Mouse (Mus musculus) adrenal gland, postnatal 25 days (tissue): Measurements from ENCODE around the gene Ctbp2. TPM values are rescaled to one million over a fixed set of nuclear protein-coding genes. Genes with fewer than 3 reads are reported as not detected.
A peak's percentile ranks its signal among the peaks of the same experiment; 100 is the strongest.

Source experiments
- DNase-seq: peaks from one replicate; pipeline ENCODE4 v3.0.0; 2021; ENCODE audit warnings: mixed read lengths
- long read RNA-seq: library from polyadenylated mRNA; stranded (forward); transcript quantifications from one replicate; pipeline ENCODE4 v2.0.0, GENCODE M21; 2021
- total RNA-seq: library from RNA; stranded (reverse); gene quantifications from 2 replicates; pipeline ENCODE4 v1.2.3, GENCODE M21; 2021

Gene Ctbp2
- total RNA-seq = 69.9 and 80.6 TPM in 2 replicates
- long read RNA-seq, transcript Ctbp2-201 (11 exons, 2,321 nt) = major isoform, 14 of 26 reads
- long read RNA-seq, partial matches to known transcripts = 1 of 26 reads
- long read RNA-seq, other reads (novel, unspliced or antisense) = 11 of 26 reads

DNA sequence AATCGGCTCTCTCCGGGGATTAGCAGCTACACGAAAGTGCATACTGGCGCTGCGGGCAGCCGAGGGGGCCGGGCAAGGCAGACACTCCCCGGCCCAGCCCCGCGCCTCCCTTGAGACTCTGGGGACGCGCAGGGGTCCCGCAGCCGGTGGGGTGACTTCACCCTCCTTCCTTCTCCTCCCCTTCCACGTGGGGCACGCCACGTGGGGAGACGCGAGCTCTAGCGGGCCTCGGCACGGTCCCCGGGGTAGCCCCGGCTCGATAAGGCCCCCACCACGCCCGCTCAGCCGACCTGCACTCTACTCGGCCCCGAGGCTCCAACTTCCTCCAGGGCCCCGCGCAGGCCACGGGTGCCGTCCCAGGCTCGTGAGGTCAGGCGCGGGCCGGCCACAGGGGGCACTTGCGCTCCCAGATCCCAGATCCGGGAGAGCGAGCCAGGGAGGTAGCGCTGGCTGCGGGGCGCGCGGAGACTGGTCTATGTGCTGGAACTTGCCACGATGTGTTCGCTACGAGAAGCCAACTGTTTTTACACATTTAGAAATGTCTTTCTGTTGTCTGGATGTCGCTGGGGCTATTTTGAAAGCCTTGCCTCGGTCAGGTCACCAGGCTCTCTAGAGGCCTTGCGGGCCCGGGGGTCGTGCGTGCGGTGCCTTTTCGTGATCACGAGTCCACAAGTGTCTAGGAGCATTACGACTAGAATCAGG is at the start of gene Ctbp2:
Gene Ctbp2, minus strand, starts transcription at position 356 of the 702 bp plus-strand sequence.
- DNase-seq = peak; percentile 87

DNA sequence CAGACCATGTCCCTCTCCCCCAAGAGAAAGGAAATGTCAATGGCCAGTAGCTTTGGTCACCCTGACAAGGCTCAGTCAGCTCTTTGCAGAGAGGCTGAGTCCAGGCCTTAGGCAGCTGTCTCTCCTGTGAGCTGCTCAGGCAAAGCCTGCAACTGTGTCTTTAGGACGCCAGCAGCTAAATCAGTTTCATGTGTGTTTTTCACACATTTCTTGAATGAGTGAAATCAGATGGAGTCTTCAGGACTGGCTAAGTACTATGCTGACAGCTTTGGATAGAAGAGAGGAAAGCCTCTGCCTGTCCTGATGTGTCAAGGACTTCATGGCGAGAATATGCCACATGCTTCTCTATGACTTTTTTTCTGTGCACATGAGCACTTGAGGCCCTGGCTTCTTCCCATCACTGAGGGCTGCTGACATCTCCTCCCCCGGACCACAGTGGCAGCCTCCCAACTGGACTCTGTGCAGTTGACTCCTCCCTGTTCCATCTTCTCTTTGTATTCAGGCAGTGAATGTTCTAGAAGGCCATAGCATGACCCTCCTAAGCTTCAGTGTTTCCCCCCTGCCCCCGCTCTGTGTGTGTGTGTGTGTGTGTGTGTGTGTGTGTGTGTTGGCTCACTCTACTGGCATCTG is 47.4 kb upstream of the Ctbp2 start:
- no peak for DNase-seq

DNA sequence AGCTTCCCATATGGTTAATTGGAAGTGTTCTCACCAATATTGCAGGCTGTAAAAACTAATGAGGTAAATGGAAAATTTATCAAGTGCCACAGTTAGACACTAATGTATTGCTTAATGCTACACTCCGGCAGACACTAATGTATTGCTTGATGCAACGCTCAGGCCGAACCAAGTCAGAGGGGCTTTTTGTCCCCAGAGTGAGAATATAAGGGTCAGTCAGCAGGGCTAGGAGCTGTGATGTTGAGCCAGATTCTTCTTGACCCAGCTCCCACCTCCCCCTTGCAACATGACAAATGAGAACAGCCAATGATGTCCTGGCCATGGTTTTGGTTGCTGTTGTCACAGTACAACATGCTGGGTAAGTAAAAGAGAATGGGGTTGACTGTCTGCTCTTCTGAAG is 44.8 kb upstream of the Ctbp2 start:
- DNase-seq = no peak

DNA sequence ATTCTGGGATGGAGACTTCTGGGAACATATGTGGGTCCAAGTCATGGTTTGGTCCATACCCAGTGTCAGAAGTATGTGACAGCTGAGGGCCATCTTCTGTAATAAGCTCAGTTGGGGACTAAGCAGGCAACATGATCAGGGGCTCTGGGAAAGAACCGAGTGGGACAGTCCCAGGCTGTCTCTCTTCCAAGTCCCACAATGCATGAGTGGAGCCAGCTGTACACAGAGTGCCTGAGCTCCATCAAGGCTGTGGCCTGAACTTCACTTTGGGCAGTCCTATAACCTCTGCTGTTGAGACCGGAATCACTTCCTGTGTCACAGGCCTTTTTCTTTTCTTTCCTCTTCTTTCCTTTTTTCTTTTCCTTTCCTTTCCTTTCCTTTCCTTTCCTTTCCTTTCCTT is 43.7 kb upstream of the Ctbp2 start:
- no peak for DNase-seq

DNA sequence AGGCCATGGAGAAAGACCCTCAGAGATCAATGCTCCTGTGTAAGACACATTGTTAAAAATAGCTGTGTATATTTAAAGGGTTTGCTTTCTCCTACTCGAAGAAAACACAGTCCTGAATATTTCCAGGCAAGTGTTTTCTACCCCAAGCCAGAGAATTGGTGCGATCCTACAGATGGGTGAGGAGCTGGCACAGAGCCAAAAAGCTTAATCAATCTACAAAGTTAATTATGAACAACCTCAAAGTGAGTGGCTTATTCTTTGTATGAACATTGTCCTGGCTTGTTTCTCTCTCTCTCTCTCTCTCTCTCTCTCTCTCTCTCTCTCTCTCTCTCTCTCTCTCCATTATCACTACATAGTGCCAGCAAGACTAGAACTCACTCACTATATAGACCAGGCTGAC is 40.6 kb upstream of the Ctbp2 start:
- DNase-seq = no peak

DNA sequence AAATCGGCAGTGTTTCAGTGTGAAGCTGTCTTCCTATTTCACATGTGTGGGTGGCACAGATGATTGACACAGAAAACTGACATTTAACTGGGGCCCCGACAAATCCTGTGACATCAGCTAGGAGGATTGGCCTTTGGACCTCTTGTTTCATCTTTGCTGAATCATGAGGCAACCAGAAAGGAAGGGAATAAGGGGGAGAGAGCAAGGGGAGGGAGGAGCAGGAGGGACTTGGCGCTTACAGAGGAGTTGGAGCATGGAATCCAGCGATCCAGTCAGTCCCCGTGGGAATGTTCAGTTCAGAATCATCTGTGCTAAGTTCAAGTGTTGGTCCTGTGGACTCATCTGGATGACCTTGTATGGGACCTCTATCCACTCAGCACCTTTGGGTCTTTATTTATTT is 38.9 kb upstream of the Ctbp2 start:
- DNase-seq = no peak

DNA sequence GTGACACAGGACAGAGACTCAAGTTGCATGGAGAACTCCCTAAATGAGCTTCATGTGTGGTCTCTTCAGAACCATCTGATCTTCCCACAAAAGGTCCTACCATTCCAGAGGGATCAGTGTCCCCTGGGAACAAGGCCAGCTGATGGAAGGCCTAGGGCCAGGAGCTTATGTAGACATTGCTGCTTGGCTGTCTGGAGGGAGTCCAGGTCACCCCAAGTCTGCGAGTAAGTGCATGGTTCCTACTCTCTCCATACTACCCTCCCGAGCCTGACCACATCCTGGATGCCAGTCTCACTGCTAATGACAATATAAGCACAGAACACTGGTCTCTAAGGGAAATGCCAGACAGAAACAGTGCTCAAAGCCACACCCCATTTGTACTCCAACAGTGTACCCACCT is 38.0 kb upstream of the Ctbp2 start:
- DNase-seq = no peak

DNA sequence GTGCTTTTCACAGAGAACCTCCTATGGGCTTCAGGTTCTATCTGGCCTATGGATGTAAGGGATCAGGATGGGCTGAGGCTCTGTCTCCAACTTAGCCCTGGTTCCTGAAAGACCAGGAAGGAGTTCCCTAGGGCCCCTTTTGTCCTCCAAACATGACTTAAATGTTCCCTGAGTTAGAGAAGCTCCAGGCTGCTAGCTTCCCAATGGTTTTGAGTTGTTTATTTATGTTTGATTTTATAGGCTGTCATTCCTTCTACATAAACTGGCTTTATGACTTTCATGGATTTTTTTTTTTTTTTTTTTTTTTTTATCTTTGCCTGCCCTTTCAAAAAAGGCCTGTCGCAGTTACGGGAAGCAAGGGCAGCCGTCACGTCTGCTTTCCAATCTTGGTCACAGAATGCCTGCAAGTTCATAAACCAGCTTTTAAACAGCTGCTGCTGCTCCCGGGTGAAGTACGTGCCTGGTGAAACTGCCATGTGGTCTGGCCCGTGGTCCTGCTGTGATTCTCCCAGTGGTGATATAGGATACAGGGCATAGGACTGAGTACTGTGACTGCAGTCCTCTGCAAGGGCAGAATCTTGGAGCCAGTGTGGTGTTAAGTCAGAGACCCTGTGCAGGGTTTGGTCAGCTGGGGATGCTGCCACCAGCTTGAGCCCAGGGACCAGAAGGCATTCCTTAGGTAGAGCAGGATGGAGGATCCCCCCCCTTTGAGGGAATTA is 37.4 kb upstream of the Ctbp2 start:
- no peak for DNase-seq

DNA sequence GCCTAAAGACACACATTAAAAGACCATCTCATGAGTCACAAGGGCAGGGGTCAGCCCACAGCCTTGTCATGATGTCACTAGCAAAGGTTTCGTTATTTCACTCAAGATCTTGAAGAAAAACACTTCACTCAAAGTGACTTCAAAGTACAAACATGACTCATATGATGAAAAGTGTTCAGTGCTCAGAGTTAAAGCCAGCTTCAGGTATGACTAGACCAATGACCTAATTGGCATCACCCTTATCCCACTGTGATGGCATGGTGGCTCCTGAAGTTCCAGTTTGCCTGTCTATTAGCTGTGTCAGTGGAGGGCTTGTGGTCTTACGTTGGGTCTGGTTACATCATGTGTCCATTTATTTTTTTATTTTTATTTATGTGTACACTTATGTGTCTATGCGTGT is 35.4 kb upstream of the Ctbp2 start:
- DNase-seq = no peak

DNA sequence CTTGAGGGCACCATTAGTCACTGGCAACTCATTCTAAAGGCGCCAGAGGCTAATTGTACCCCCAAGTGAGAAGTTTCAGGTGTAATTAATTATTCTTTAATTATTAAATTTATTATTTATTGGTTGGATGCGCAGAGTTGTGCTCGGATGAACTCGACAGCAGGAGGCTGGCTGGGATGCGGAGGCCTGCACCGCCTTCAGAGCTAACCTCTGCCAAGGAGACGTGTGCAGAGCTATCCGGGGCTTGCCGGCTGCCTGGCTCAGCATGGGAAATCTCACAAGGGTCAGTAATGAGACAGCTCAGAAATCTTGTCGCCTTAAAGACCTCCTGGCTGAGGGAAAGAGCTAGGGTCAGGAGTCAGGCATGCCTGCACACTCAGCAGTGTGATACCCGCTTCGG is 31.5 kb upstream of the Ctbp2 start:
- DNase-seq = no peak

DNA sequence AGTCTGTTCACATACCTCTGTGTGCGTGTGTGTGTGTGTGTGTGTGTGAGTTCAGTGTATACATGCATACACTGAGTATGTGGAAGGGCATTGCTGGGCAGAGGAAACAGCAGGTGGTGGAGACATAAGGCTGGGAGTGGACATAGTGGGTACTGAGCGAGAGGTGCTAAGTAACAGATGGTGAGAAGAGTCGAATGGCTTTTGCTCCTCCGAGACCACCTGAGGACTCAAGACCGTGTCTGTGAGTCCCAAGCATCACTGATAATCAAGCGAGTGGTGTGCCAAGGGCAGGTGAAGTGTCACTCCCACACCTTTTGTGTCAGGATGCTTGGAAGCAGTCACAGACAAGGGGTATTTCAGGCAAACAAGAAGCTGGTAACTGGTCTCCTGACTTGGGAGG is 30.7 kb upstream of the Ctbp2 start:
- DNase-seq = no peak

DNA sequence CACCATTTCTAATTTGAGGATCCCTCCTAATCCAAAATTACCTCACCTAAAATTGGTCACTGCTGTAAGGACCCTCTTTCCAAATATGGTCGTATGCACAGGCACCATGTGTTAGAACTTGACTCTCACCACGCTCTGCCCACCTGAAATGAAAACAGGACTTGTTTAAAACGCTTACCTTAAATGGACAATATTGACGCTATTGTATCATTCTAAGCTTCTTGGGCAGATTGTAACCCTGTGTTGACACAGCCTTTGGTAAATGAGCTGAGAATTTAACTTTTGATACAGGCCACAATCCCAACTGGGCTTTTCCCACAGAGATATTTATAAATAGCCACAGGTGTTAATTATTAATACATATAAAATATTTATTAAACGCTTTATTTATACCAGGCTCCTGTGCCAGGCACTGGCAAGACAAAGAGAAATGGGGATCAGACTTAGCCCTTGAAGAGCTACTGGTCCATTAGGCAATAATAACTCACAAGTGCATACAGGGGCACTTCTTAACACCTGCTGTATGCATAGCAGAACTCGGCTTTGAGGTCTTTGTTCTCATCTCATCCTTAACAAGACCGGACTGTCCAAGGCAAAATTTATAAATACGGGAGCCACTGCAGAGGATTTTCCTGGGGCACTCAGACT is 15.7 kb upstream of the Ctbp2 start:
- DNase-seq = no peak

DNA sequence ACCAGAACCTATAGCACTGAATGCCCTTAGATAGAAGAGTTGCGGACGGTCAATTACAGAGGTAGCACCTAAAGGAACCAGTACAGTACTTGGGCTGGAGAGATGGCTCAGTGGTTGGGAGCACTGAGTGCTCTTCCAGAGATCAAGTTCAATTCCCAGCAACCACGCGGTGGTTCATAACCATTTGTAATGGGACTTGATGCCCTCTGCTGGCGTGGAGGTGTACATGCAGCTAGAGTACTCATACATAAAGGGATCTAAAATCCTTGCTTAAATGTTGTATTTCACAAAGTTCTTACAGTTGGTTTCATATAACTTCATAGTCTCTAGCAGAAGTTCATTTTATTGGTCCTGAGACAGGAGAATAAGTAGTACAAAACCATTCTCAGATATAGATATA is 9.4 kb upstream of the Ctbp2 start:
- DNase-seq = peak; percentile 10

DNA sequence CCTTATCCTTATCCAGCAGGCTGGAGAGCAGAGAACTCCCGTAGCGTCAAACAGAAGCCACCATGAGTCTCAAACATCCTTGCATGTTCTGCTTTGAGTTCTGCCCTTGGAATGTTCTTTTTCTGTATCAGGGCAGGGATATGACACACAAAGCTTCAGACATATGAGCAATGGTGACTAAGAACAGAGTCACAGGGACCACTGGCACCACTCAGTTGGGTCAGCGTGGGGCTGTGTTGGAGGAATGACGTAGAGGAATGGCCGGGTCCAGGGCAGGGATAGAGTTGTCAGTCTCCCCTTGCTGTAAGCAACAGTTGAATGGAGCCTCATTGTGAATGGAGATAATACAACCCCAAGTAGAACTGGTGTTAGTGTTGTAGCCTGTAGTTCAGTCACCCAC is 8.5 kb upstream of the Ctbp2 start:
- DNase-seq = peak; percentile 16

DNA sequence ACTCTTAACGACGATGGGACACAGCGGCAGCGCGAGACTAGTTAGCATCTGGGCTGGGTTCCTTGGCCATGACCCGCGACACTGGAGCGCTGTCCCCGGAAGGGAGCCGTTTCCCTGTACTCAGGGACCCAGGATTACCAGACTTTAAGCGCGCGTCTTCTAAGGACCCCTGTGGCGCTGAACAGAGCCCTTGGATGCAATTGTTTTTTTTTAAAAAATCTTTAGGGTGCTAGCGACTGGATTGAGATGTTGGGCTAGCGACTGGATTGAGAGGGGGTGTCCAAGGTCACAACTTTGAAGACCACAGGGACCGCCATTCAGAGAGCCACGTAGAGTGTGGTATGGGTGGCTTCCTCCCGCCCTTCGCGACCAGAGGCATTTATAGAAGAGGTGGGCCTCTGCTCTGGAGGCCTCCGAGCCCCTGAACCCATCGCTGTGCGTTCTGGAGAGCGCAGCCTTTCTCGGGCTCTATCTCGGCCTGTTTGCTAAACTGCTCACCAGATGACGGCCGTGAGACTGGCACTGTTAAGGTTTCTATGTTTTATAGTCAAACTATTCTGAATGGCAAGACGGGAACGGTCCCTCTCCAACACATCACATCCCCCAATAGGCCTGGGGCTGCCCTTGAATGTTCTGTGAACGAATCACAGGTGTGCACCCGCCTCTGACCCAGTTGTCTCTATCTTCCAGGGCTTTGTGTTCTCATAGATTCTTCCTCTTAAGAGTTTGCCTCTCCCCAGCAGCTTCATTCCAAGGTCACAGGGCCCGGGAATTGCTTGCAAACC is 739 bp upstream of the Ctbp2 start:
- DNase-seq = peak; percentile 18

DNA sequence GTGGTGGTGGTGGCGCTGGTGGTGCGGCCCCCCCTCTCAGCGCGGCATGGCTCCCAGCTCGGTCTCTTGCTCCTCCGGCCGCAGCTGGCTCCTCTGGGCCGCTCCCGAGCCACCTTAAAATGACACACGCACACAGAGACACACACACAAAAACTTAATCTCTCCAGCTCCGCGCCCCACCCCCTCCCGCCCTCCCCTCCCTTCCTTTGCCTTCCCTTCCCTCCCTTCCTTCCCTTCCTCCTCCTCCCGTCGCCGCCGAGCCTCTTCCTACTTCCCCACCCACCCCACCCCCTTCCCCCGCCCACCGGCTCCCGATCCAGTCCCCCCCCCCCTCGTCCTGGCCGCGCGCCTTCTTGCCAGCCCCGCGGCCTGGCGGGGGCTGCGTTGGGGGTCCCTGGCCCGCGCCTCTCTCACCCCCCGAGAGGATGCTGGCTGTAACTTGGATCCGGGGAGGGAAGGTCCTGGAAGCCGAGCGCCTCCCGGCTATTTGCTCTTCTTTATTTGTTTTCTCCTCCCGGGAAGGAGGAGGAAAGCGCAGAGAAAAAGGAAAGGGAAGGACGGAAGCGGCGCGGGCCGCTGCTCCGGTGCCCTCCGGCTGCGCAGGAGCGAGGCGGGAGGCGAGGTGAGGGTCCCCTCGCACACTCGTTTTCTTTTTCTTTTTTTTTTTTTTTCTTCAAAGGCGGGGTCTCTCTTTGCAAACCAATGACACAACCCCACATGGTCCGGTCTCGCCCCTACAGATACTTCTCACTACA is 733 bp downstream of the Ctbp2 start, which contains the start of gene Fgfr2:
Gene Fgfr2, minus strand, starts transcription at position 107 of the 755 bp plus-strand sequence.
- peak; percentile 77 for DNase-seq

DNA sequence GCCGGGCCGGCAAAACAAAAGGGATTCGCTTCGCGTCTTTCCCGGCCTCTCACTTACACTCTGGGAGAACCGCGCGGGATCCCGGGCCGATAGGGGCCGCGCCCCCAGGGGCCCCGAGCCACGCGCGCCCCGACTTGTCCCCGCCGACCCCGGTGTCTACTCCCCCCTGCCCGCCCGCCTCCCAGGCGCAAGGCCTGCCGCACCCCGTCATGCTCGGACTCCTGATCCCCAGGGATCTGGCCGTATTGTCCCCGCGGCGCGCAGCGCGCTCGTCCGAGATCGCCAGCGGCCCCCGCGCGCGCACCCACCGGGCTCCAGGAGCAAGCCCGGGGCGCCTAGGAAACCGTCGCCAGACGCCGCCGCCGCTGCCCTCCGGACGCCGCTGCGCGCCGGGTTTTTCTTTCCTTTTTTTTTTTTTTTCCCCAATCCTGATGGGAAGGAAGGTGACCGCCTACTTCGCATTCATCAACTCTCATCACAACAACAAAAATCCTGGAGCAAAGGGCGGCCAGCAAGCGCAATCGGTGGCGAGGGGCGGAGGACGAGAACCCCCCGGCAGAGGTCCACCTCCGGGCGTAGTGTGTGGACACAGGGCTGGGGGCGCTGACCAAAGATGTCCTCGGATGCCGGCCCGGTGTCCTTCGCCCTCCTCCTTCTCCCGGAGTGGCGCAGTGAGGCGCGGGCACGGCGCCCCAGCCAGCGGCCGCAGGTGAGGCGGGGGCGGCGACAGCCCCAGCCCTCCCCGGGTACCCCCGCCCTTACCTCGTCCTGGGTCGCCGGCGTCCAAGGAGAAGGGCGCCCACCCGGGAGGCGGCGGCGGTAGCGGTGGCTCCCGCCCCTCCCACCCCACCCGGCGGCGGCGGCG is 1.5 kb downstream of the Ctbp2 start:
- DNase-seq = peak; percentile 69

DNA sequence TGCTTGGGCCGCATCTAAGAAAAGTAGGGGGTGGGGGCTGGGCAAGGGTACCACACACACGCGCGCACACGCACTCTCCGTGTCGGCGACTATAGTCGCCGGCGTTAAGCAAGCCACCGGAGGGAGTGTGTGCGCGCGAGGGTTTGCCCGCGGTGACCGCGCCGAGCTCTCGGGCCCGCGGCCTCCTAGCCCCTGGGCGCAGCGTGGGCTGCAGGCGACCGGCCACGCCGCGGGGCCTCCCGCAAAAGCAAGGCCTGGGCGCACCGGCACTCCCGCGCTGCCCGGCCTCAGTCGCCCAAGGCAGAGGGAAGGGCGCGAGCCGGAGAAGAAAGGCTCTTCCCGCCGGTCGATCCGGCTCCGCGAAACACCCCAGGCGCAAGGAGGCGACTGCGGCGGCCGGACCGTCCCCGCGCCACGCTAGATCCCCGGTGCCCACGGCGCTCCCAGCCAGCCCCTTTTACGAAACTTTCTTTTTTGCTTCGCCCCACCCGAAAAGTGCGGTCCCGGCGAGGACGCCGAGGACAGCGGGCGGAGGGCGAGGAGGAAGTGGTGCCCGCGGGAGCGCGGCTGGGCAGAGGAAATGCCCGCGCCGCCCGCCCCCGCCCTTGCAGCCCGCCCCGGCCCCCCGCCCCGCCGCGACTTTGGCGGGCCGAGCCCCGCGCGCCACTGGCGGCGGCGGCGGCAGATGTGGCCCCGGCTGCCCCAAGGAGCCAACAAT is 2.3 kb downstream of the Ctbp2 start:
- peak; percentile 59 for DNase-seq

DNA sequence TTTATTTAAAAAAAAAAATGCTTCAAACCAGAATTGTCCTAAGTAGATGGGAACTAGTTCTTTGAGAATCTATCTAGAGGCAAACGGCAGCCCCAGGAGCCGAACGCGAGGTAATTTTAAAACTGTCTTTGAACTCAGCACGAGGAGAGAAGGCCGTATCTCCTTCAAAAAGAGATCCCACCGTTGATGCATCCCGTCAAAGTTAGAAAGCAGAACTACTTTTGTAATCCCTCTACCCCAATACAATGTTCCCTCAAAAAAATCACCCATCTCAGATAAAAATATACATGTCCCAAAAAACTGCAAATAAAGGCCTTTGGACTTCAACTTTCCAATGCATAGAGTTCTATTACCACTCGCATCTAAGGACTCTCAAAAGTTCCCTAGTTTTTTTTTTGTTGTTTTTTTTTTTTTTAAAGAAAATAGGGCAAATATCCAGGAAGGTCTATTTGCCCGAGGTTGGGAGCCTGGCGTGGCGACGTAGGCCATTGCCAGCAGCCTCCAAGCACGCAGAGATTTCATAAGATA is 3.0 kb downstream of the Ctbp2 start:
- no peak for DNase-seq
